22 mouse cellular contexts compared by ENCODE assay signal in the genomic region with DNA sequence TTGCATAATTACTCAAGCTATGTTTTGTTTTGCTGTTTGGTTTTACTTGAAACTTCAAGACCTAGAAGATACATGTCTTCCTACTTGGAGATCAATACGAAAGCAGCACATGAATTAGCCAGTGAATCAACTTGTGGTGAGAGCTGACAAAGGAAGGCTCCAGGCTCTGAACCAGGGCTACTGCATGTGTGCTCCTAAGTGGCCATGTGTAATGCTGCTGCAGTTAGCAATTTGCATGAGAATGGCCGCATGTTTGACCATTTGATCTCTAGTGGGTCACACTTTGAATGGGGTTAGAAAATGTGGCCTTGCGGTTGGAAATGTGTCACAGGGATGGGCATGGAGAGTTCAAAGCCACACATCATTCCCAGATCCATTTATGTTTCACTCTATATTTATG.
DNase-seq lines count a peak whose midpoint lies in the region; ATAC-seq lines count a peak whose summit lies in the region.
"Had no signal": no experiment of that assay in that cellular context is flagged by ENCODE, and none has a peak within 500 bp of the region (broad histone marks: within the 10 kb centered on the region; RNA-seq: fewer than 3 reads in every experiment).

No protein-coding gene starts in this region.

- no peak overlapping the region for H3K27ac ChIP-seq in midbrain, embryonic 10.5 days (replicated peaks)
- H3K27ac ChIP-seq in midbrain, embryonic 16.5 days (ENCODE audit: low read length): no peak overlapping the region
- H3K27ac ChIP-seq: embryonic facial prominence, embryonic 15.5 days; forebrain, embryonic 12.5 days; hindbrain, embryonic 13.5 days; intestine, embryonic 15.5 days had no signal

- peak; percentile 23 for DNase-seq in embryo, embryonic 10 days (ENCODE audit: low spot score)
- no peak for DNase-seq in embryo, embryonic 9.5 days (ENCODE audit: extremely low spot score)
- peak; percentile 16 for DNase-seq in midbrain, embryonic 10.5 days (ENCODE audit: low spot score)
- peak; percentile 9 for DNase-seq in ZHBTc4 (ENCODE audit: low read depth, low spot score)
- DNase-seq in adrenal gland, adult 8-10 months: no peak
- DNase-seq in cerebellum, adult 18-20 months: no peak
- DNase-seq: adrenal gland, adult 2 months; adrenal gland, postnatal 36 days; B cell, adult 2 months; cerebellum, adult 8-10 months; cerebellum, postnatal 14 days; gastrocnemius, postnatal 14 days; kidney, adult 18-20 months had no signal

- H3K27me3 ChIP-seq in midbrain, embryonic 10.5 days (ENCODE audit: low read depth, poor library complexity, severe bottlenecking): no peaks in the 10 kb centered on the region
- H3K27me3 ChIP-seq in midbrain, embryonic 16.5 days (ENCODE audit: control insufficient read depth, insufficient read depth, low read depth, low read length): no peaks in the 10 kb centered on the region
- H3K27me3 ChIP-seq: embryonic facial prominence, embryonic 15.5 days; forebrain, embryonic 12.5 days; heart, embryonic 12.5 days; hindbrain, embryonic 13.5 days; intestine, embryonic 15.5 days had no signal

- H3K4me2 ChIP-seq in midbrain, embryonic 16.5 days (ENCODE audit: low read length): no peak overlapping the region
- H3K4me2 ChIP-seq: embryonic facial prominence, embryonic 15.5 days; forebrain, embryonic 12.5 days; heart, embryonic 12.5 days; hindbrain, embryonic 13.5 days; intestine, embryonic 15.5 days had no signal

- 0 out of 2 replicates have a peak, but pooled peaks cover 5% of the 10 kb centered on the region for H3K4me1 ChIP-seq in midbrain, embryonic 10.5 days
- no peaks in the 10 kb centered on the region for H3K4me1 ChIP-seq in midbrain, embryonic 16.5 days (ENCODE audit: control insufficient read depth, insufficient read depth, low read length)
- H3K4me1 ChIP-seq: embryonic facial prominence, embryonic 15.5 days; heart, embryonic 12.5 days; hindbrain, embryonic 13.5 days; intestine, embryonic 15.5 days had no signal

- H3K9me3 ChIP-seq in midbrain, embryonic 10.5 days (replicated peaks): no peaks in the 10 kb centered on the region
- H3K9me3 ChIP-seq in midbrain, embryonic 16.5 days (replicated peaks; ENCODE audit: control insufficient read depth, low read length, poor library complexity, severe bottlenecking): no peaks in the 10 kb centered on the region
- H3K9me3 ChIP-seq: embryonic facial prominence, embryonic 15.5 days; forebrain, embryonic 12.5 days; heart, embryonic 12.5 days; hindbrain, embryonic 13.5 days; intestine, embryonic 15.5 days had no signal

- no peak overlapping the region for H3K4me3 ChIP-seq in midbrain, embryonic 10.5 days
- no peak overlapping the region for H3K4me3 ChIP-seq in midbrain, embryonic 16.5 days (ENCODE audit: low read depth, low read length)
- H3K4me3 ChIP-seq: embryonic facial prominence, embryonic 15.5 days; erythroblast, embryonic 14.5 days; forebrain, embryonic 12.5 days; heart, embryonic 12.5 days; hindbrain, embryonic 13.5 days; intestine, embryonic 15.5 days had no signal

- ATAC-seq in midbrain, embryonic 16.5 days: no peak
- ATAC-seq: CD4-positive, CD25-positive, alpha-beta regulatory T cell, adult 4 months; forebrain, embryonic 16.5 days; intestine, embryonic 15.5 days had no signal

- H3K9ac ChIP-seq in midbrain, embryonic 16.5 days (ENCODE audit: low read depth, low read length): no peak overlapping the region
- H3K9ac ChIP-seq: embryonic facial prominence, embryonic 15.5 days; forebrain, embryonic 12.5 days; heart, embryonic 12.5 days; hindbrain, embryonic 13.5 days; intestine, embryonic 15.5 days had no signal

- no peaks in the 10 kb centered on the region for H3K36me3 ChIP-seq in midbrain, embryonic 10.5 days
- no peaks in the 10 kb centered on the region for H3K36me3 ChIP-seq in midbrain, embryonic 16.5 days (ENCODE audit: control insufficient read depth, insufficient read depth, low read length)
- H3K36me3 ChIP-seq: embryonic facial prominence, embryonic 15.5 days; forebrain, embryonic 12.5 days; heart, embryonic 12.5 days; hindbrain, embryonic 13.5 days; intestine, embryonic 15.5 days had no signal

- 63% methylated on average over 3 of the region's 3 CpGs for WGBS in midbrain, embryonic 10.5 days
- 49% methylated on average over 3 of the region's 3 CpGs for WGBS in midbrain, embryonic 16.5 days

Comparison
In these comparisons a context has a peak if more than half of its experiments do, and no peak if none do; other contexts are left out.
1. DNase-seq: peak in embryo, embryonic 10 days (single experiment), midbrain, embryonic 10.5 days (single experiment) and ZHBTc4 (single experiment); none in embryo, embryonic 9.5 days (single experiment), adrenal gland, adult 8-10 months (single experiment) and cerebellum, adult 18-20 months (0 of 2).